Mouse (Mus musculus) lung, postnatal 0 days (tissue): ENCODE measurements around the gene Ror2.

Source experiments
- CTCF ChIP-seq: IDR thresholded peaks from 2 replicates; pipeline ENCODE4 v1.5.1; 2016; ENCODE audit warnings: antibody characterized with exemption, mild to moderate bottlenecking
- EP300 ChIP-seq: IDR thresholded peaks from 2 replicates; pipeline ENCODE4 v1.6.1; 2016; ENCODE audit warnings: antibody characterized with exemption, mild to moderate bottlenecking, control low read depth

- TF ChIP-seq CTCF: no peak
- TF ChIP-seq EP300: no peak
Observed at GRCm38 (mm10) chr13:53106676-53107075, 179.2 kb downstream of the Ror2 start.
